ENCODE assay signal across 12 mouse cellular contexts in genomic region chr1:46822256-46822972, GRCm38 (mm10).
"Had no signal": no experiment of that assay in that cellular context is flagged by ENCODE, and none has a peak within 500 bp of the region (broad histone marks: within the 10 kb centered on the region; RNA-seq: fewer than 3 reads in every experiment).

No protein-coding gene starts in this region.

- ATAC-seq: midbrain, embryonic 16.5 days had no signal

- DNase-seq: lung, adult 18-20 months; lung, embryonic 14.5 days; lung, postnatal 10 days; lung, postnatal 4 days; midbrain, embryonic 14.5 days; retina, postnatal 1 day; right cerebral cortex, adult 18-20 months; right cerebral cortex, postnatal 14 days; thymus, adult 2 months; thymus, postnatal 25 days; thymus, postnatal 4 days had no signal
